Mouse (Mus musculus) thymus, postnatal 0 days (tissue): ENCODE measurements around the gene Rgma. TPM values are rescaled to one million over a fixed set of nuclear protein-coding genes. Genes with fewer than 3 reads are reported as not detected.
A peak's percentile ranks its signal among the peaks of the same experiment; 100 is the strongest.

ENCODE experiments used
- DNase-seq: peaks from one replicate; pipeline ENCODE4 v3.0.0-alpha.2; 2015; ENCODE audit warnings: low spot score
- polyA plus RNA-seq: library from polyadenylated mRNA; unstranded; fragments of >200 nt; fragmentation: Nextera tagmentation; extraction: Ambion mirVana; gene quantifications from 2 replicates; pipeline ENCODE4 v1.2.1, GENCODE M21; 2015

Gene Rgma
- polyA plus RNA-seq, 1 experiment from 2014 or later: 1.6 TPM

DNA sequence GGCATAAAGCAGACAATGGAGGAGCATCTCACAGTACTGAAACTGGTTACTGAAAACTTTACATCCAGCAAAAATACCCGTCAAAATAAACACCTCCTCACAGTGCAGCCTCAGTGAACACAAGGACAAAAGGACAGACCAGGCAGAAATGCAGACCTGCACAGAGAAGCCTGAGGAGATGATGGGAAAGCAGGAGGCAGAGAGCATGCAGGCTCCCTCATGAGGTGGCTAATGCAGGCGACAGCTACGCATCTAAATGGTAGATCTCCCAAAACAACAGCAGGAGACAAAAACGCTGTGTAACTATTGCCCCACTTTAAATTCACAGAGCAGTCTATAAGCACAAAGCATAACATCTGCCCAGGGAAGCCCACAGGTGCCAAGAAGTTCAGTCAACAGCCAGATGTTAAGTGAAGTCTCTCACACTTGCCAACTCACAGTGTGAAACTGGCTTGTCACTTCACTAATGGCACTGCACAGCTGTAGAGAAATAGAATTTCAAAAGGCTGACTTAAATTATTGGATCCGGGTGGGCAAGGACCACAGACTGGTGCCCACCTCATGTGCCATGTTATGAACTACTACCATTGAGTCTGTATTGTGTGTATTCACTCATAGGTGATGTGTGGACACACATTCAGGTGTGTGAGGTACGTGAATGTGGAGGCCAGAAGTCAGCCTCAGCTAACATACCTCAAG is 58.5 kb downstream of the Rgma start:
- no peak for DNase-seq

DNA sequence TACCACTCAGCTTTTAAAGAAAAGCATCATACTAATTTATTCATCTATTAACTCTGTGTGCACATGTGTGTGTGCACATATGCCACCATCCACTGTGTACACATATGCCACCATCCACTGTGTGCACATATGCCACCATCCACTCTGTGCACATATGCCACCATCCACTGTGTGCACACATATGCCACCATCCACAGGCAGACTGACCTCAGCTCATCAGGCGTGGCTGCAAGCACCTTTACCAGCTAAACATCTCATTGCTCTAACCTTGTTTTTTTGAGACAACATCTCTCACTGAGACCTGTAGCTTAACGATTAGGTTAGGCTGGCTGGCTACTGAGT is 59.0 kb downstream of the Rgma start:
- no peak for DNase-seq

DNA sequence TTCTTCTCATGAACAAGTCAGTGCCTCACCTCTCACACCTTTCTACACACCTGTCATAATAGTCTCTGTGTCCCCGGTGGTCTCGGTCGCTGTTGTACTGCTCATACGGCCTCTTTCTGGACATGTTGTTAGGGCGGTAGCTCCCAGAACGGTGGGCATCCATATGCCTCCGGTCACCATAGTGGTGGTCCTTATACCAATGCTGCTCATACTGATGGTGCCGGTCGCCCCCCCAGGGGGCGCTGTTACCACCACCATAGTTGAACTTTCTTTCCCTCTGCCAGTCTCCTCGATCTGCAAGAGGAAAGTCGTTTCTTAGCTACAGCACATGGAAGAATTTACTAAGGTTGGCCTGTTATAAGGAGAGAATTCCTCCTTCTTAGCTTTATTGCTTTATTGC is 60.4 kb downstream of the Rgma start:
- peak; percentile 24 for DNase-seq

DNA sequence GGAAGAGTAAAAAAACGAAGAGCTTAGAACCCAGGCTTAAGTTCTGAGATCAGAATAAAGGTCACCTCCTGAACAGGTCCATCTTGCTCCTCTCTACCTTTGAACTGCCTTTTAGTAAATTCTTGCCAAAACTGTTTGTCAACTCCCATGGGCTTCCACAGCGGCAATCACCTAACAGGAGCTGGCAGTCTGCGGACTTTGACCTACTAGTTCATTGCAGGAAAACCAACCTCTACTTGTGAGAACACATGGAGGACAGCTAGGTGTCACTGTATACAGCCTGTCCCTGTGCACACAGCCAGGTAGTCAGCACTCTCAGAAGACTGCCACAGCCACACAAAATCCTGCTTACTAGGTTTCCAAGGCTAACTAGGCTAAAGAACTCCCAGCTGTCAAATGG is 66.5 kb downstream of the Rgma start:
- DNase-seq: no peak

DNA sequence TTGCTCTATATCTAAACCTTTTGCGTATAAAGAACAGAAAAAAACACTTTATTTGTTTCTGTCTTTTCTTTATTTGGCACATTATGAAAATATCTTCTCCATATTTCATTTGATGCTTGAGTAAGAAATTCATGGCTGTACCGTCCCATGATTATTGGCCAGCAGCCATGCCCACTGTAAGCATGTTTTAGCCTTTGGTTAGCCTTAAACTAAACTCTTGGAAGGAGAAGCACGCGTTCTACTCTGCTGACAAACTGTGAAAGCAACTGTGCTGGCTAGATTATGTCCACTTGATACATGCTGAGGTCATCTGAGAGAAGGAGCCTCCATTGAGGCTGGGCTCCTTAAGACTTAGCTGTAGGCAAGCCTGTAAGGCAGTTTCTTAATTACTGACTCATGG is 66.9 kb downstream of the Rgma start:
- DNase-seq: no peak

DNA sequence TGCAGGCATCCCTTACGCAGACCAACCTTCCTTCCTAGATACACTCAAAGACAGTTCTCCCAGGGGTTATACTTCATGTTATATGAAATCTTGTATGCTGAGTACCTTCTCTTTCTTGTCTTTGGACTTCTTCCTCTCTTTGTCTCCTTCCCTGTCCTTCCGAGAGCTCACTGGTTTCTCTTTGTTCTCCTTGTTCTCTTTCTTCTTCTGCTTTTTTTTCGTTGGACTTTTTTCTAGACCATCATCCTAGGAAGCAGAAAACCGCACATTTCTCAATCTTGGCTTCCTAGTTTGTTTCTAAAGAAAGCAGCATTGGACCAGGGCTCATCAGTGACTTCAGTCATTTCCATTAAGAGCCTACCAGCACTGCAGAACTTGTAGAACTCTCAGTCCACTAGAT is 76.3 kb downstream of the Rgma start:
- no peak for DNase-seq

DNA sequence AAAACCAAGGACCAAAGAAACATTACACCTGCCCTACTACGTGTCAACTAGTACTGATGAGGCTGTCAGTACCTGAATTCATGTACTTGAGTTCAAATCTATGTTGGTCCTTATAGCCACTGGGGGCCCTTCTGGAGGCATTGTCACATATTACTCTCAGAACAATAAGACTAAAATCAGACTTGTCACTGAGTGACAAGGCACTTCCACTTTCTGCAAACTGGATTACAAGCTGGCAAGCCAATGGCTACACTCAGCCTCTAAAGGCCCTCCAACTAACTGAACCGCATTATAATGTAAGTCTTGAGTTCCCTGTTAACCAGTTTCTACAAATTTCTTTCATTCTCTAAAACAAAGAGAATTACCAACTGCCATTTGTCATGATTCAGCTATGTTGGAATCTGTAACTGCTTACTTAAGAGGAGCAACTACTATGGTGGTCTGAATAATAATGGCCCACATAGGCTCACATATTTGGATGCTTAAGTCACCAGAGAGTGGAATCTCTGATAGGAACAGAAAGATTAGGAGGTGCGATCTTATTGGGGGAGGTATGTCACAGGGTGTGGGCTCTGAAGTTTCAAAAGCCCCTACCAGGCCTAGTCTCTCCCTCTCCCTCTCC is 77.0 kb downstream of the Rgma start:
- no peak for DNase-seq

DNA sequence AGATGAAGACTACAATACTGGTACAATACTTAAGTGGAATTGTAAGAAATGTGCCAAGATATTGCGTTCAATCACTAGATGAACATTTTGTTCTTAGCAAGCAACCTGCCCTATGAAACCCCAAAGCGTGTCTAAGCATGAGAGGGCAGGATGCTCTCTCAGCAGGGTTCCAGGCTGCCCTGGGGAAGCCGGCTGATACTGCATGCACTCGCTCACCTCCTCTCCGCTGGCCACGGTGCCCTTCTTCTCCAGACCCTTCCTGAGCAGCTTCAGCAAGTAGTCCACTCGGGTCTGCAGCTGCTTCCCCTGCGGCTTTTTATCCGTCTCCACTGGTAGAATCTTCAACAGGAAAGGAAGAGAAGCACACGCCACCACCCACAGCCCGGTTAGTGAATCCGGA is 78.8 kb downstream of the Rgma start:
- no peak for DNase-seq

DNA sequence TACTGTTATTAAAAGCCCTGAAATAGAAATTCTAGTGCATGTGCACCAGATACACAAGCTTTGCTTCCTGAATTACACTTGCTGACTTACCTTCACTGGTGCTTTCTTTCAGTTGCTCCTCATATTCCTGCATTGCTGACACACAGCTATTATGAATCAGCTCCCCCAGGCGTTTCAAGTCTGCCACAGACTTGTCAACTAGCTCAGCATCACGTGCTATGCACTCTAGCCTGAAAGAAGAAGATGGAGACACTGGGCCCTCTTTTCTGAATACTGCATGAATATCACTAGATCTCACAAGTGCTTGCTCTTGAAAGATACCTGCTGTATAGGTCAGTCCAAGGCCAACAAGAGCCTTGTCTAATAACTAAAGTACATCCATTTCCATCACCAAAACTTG is 88.2 kb downstream of the Rgma start:
- DNase-seq: no peak

DNA sequence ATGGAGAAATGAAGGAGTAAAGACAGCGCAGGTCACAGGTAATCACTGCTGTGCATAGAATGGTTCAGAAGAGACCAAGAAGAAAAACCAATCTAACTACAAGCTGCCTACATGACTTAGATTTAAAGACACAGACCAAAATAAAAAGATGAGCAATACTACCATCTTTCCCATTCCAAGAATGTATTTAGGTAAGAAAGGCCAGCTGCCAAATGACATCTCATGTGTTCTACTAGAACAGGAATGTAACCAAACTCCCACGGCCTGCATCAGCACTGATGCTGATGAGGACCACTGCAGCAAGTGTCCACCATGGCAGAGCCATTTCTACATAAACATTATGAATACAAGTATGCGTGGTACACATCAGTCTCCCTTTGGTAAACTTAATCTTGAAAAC is 92.4 kb downstream of the Rgma start:
- no peak for DNase-seq

Other genes with a start within 250 kb of the Rgma start
- 52.6 and 64.2 TPM in 2 replicates for gene Chd2, start 166.3 kb downstream of the Rgma start, polyA plus RNA-seq